Mouse (Mus musculus): ENCODE measurements around the gene Sirt4. TPM values are rescaled to one million over a fixed set of nuclear protein-coding genes. Genes with fewer than 3 reads are reported as not detected.

The Sirt4 gene
- polyA plus RNA-seq, 1 experiment = 9.2 TPM

- TF ChIP-seq MYOD1 (IDR thresholded peaks at IDR 0.05; ENCODE audit: control insufficient read depth, insufficient read length, low read depth) = no peak
- TF ChIP-seq USF1 (IDR thresholded peaks at IDR 0.05; ENCODE audit: low read depth) = no peak
- TF ChIP-seq MYOG (IDR thresholded peaks at IDR 0.05; ENCODE audit: control insufficient read depth, extremely low read depth, insufficient read length) = no peak
- no peak for TF ChIP-seq CEBPB (IDR thresholded peaks at IDR 0.05; ENCODE audit: low read depth)
- TF ChIP-seq MAX (IDR thresholded peaks at IDR 0.05) = no peak
- no peak for TF ChIP-seq CTCF (IDR thresholded peaks at IDR 0.05; ENCODE audit: control insufficient read depth, insufficient read depth, insufficient read length)
- Histone ChIP-seq H3K79me3 (ENCODE audit: low read depth) (no peaks in the 10 kb centered on the region), H3K79me2 (ENCODE audit: control insufficient read depth, insufficient read depth) (no peaks in the 10 kb centered on the region), H3K4me3 (ENCODE audit: insufficient read depth, poor library complexity, severe bottlenecking) (no peak overlapping the region), H3ac (ENCODE audit: control insufficient read depth, insufficient read length, low read depth) (peak overlapping the region; percentile 76), H3K27me3 (ENCODE audit: control insufficient read depth, insufficient read depth, insufficient read length) (no peaks in the 10 kb centered on the region), H3K36me3 (ENCODE audit: control insufficient read depth, insufficient read depth) (no peaks in the 10 kb centered on the region)
Measured at GRCm38 (mm10) chr5:115435755-115436379, 48.7 kb downstream of the Sirt4 start.

- no peak overlapping the region for H3K4me3 ChIP-seq (ENCODE audit: insufficient read depth, poor library complexity, severe bottlenecking)
- H3K36me3 ChIP-seq (ENCODE audit: control insufficient read depth, insufficient read depth) = no peaks in the 10 kb centered on the region
Measured at GRCm38 (mm10) chr5:115434853-115435754, 49.4 kb downstream of the Sirt4 start.

GRCm38 (mm10) chr5:115434280-115434852, 50.2 kb downstream of the Sirt4 start:
- TF ChIP-seq MAX (IDR thresholded peaks at IDR 0.05) (no peak), CTCF (IDR thresholded peaks at IDR 0.05; ENCODE audit: control insufficient read depth, insufficient read depth, insufficient read length) (no peak), CEBPB (IDR thresholded peaks at IDR 0.05; ENCODE audit: low read depth) (no peak), USF1 (IDR thresholded peaks at IDR 0.05; ENCODE audit: low read depth) (no peak), FOSL1 (IDR thresholded peaks at IDR 0.05; ENCODE audit: insufficient read depth, low read length, poor library complexity, severe bottlenecking) (no peak), MYOG (IDR thresholded peaks at IDR 0.05; ENCODE audit: control insufficient read depth, extremely low read depth, insufficient read length) (no peak), MYOD1 (IDR thresholded peaks at IDR 0.05; ENCODE audit: control insufficient read depth, insufficient read length, low read depth) (no peak)
- H3K4me3 ChIP-seq (ENCODE audit: insufficient read depth, poor library complexity, severe bottlenecking) = no peak overlapping the region

More at GRCm38 (mm10) chr5:115434853-115435754, 49.4 kb downstream of the Sirt4 start:
- Histone ChIP-seq H3K27me3 (ENCODE audit: control insufficient read depth, insufficient read depth, insufficient read length) (peaks cover 6% of the 10 kb centered on the region), H3K79me3 (ENCODE audit: low read depth) (no peaks in the 10 kb centered on the region), H3K79me2 (ENCODE audit: control insufficient read depth, insufficient read depth) (no peaks in the 10 kb centered on the region), H3ac (ENCODE audit: control insufficient read depth, insufficient read length, low read depth) (no peak overlapping the region)
- TF ChIP-seq FOSL1 (IDR thresholded peaks at IDR 0.05; ENCODE audit: insufficient read depth, low read length, poor library complexity, severe bottlenecking) = no peak
- no peak for TF ChIP-seq MYOD1 (IDR thresholded peaks at IDR 0.05; ENCODE audit: control insufficient read depth, insufficient read length, low read depth)
- TF ChIP-seq CEBPB (IDR thresholded peaks at IDR 0.05; ENCODE audit: low read depth) = no peak
- no peak for TF ChIP-seq CTCF (IDR thresholded peaks at IDR 0.05; ENCODE audit: control insufficient read depth, insufficient read depth, insufficient read length)
- TF ChIP-seq USF1 (IDR thresholded peaks at IDR 0.05; ENCODE audit: low read depth) = no peak
- TF ChIP-seq MYOG (IDR thresholded peaks at IDR 0.05; ENCODE audit: control insufficient read depth, extremely low read depth, insufficient read length) = no peak
- TF ChIP-seq MAX (IDR thresholded peaks at IDR 0.05) = no peak

GRCm38 (mm10) chr5:115433191-115433590, 51.3 kb downstream of the Sirt4 start:
- TF ChIP-seq USF1 (IDR thresholded peaks at IDR 0.05; ENCODE audit: low read depth) = no peak
- no peak for TF ChIP-seq CEBPB (IDR thresholded peaks at IDR 0.05; ENCODE audit: low read depth)
- TF ChIP-seq MYOD1 (IDR thresholded peaks at IDR 0.05; ENCODE audit: control insufficient read depth, insufficient read length, low read depth) = no peak
- no peak for TF ChIP-seq CTCF (IDR thresholded peaks at IDR 0.05; ENCODE audit: control insufficient read depth, insufficient read depth, insufficient read length)
- no peak for TF ChIP-seq FOSL1 (IDR thresholded peaks at IDR 0.05; ENCODE audit: insufficient read depth, low read length, poor library complexity, severe bottlenecking)
- TF ChIP-seq MAX (IDR thresholded peaks at IDR 0.05) = no peak
- TF ChIP-seq MYOG (IDR thresholded peaks at IDR 0.05; ENCODE audit: control insufficient read depth, extremely low read depth, insufficient read length) = no peak
- Histone ChIP-seq H3K79me3 (ENCODE audit: low read depth) (no peaks in the 10 kb centered on the region), H3K27me3 (ENCODE audit: control insufficient read depth, insufficient read depth, insufficient read length) (peaks cover 22% of the 10 kb centered on the region), H3K4me3 (ENCODE audit: insufficient read depth, poor library complexity, severe bottlenecking) (no peak overlapping the region), H3K79me2 (ENCODE audit: control insufficient read depth, insufficient read depth) (no peaks in the 10 kb centered on the region), H3K36me3 (ENCODE audit: control insufficient read depth, insufficient read depth) (no peaks in the 10 kb centered on the region), H3ac (ENCODE audit: control insufficient read depth, insufficient read length, low read depth) (no peak overlapping the region)

More at GRCm38 (mm10) chr5:115434280-115434852, 50.2 kb downstream of the Sirt4 start:
- Histone ChIP-seq H3ac (ENCODE audit: control insufficient read depth, insufficient read length, low read depth) (no peak overlapping the region), H3K36me3 (ENCODE audit: control insufficient read depth, insufficient read depth) (no peaks in the 10 kb centered on the region), H3K27me3 (ENCODE audit: control insufficient read depth, insufficient read depth, insufficient read length) (peaks cover 11% of the 10 kb centered on the region), H3K79me3 (ENCODE audit: low read depth) (no peaks in the 10 kb centered on the region), H3K79me2 (ENCODE audit: control insufficient read depth, insufficient read depth) (no peaks in the 10 kb centered on the region)

- Histone ChIP-seq H3ac (ENCODE audit: control insufficient read depth, insufficient read length, low read depth) (no peak overlapping the region), H3K36me3 (ENCODE audit: control insufficient read depth, insufficient read depth) (no peaks in the 10 kb centered on the region), H3K4me3 (ENCODE audit: insufficient read depth, poor library complexity, severe bottlenecking) (no peak overlapping the region), H3K27me3 (ENCODE audit: control insufficient read depth, insufficient read depth, insufficient read length) (peaks cover 30% of the 10 kb centered on the region), H3K79me3 (ENCODE audit: low read depth) (no peaks in the 10 kb centered on the region), H3K79me2 (ENCODE audit: control insufficient read depth, insufficient read depth) (no peaks in the 10 kb centered on the region)
- TF ChIP-seq CTCF (IDR thresholded peaks at IDR 0.05; ENCODE audit: control insufficient read depth, insufficient read depth, insufficient read length) = no peak
- no peak for TF ChIP-seq MYOG (IDR thresholded peaks at IDR 0.05; ENCODE audit: control insufficient read depth, extremely low read depth, insufficient read length)
- no peak for TF ChIP-seq MAX (IDR thresholded peaks at IDR 0.05)
- TF ChIP-seq CEBPB (IDR thresholded peaks at IDR 0.05; ENCODE audit: low read depth) = no peak
- no peak for TF ChIP-seq MYOD1 (IDR thresholded peaks at IDR 0.05; ENCODE audit: control insufficient read depth, insufficient read length, low read depth)
- TF ChIP-seq FOSL1 (IDR thresholded peaks at IDR 0.05; ENCODE audit: insufficient read depth, low read length, poor library complexity, severe bottlenecking) = no peak
- no peak for TF ChIP-seq USF1 (IDR thresholded peaks at IDR 0.05; ENCODE audit: low read depth)
Measured at GRCm38 (mm10) chr5:115432395-115432794, 52.1 kb downstream of the Sirt4 start.
